Mouse (Mus musculus) forebrain, embryonic 12.5 days (tissue): ENCODE results near the gene Dop1b. TPM values are rescaled to one million over a fixed set of nuclear protein-coding genes. Genes with fewer than 3 reads are reported as not detected.
"Not testable (repeated sequence)": the region's sequence is repeated elsewhere in the genome, so short reads cannot be mapped to it uniquely, and the experiment has no call there.

Experiments
- ATAC-seq: fragments of 200-750 bp; cut with Nextera tagmentation; 2 replicates; pipeline ENCODE4 v1.8.0; 2017; ENCODE audit warnings: moderate TSS enrichment; ENCODE audit not compliant: low FRiP score
- H3K27ac ChIP-seq: fragments of 300-500 bp; sonication (generic); 2 replicates; pipeline ENCODE4 v1.5.1; 2016; ENCODE audit warnings: mild to moderate bottlenecking
- H3K27me3 ChIP-seq: fragments of 300-500 bp; sonication (generic); 2 replicates; pipeline ENCODE4 v1.6.1; 2016; ENCODE audit warnings: mild to moderate bottlenecking
- H3K36me3 ChIP-seq: fragments of 300-500 bp; sonication (generic); replicated peaks from 2 replicates; pipeline ENCODE4 v1.6.1; 2016; ENCODE audit warnings: mild to moderate bottlenecking
- H3K4me1 ChIP-seq: fragments of 300-500 bp; sonication (generic); 2 replicates; pipeline ENCODE4 v1.6.1; 2016
- H3K4me2 ChIP-seq: fragments of 300-500 bp; sonication (generic); 2 replicates; pipeline ENCODE4 v1.6.1; 2016; ENCODE audit warnings: mild to moderate bottlenecking, moderate library complexity
- H3K4me3 ChIP-seq: fragments of 300-500 bp; sonication (generic); replicated peaks from 2 replicates; pipeline ENCODE4 v1.5.1; 2016; ENCODE audit warnings: mild to moderate bottlenecking
- H3K9ac ChIP-seq: fragments of 300-500 bp; sonication (generic); 2 replicates; pipeline ENCODE4 v1.6.1; 2016; ENCODE audit warnings: mild to moderate bottlenecking
- H3K9me3 ChIP-seq: fragments of 300-500 bp; sonication (generic); 2 replicates; pipeline ENCODE4 v1.6.1; 2016
- WGBS: fragments of 180-500 bp; shearing (Covaris S2); methylation state at CpG from one replicate; pipeline ENCODE4 v1.1.7; 2016; 5-methylcytosine and 5-hydroxymethylcytosine counted together
- polyA plus RNA-seq: library from polyadenylated mRNA; unstranded; fragments of >200 nt; fragmentation: Nextera tagmentation; extraction: Ambion mirVana; gene quantifications from 2 replicates; pipeline ENCODE4 v1.2.1, GENCODE M21; 2016

The Dop1b gene
- polyA plus RNA-seq, 1 experiment from 2014 or later, result 19.2 TPM

DNA sequence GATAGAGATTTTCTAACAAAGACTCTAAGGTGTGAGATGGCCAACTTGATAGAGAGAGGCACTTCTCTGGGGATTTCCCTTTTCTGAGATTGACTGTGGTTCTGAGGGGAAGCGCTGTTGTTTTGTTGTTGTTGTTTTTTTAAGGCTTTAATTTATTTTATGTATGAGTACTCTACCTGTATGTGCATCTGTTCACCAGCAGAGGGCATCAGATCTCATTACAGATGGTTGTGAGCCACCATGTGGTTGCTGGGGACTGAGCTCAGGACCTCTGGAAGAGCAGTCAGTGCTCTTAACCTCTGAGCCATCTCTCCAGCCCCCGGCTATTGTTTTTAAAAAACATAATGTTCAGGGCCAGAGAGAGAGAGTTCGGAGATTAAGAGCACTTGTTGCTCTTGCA is 25.9 kb upstream of the Dop1b start:
- ATAC-seq, H3K9ac ChIP-seq, H3K27ac ChIP-seq, H3K4me2 ChIP-seq, H3K9me3 ChIP-seq, H3K4me3 ChIP-seq, H3K36me3 ChIP-seq: not testable (repeated sequence)
- peaks cover 16% of the 10 kb centered on the region for H3K4me1 ChIP-seq
- H3K27me3 ChIP-seq, result peaks cover 50% of the 10 kb centered on the region
- 81% methylated on average over 3 of the region's 3 CpGs for WGBS

DNA sequence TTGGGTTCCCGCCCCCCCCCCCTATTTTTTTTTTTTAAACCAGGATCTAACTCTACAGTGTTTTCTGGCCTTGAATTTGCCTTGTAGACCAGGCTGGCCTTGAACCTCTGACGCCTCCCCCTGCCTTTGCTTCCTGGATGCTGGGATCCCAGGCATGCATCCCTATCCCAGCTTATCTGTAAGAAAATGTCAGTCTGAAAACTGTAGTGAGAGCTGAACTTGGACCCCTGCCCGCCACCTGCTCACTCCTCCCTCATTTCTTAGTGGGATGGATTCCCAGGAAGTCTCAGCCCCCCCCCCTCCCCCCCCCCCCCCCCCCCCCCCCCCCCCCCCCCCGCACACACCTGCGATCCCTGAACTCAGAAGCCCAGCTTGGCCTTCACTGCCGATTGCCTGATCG is 25.3 kb upstream of the Dop1b start:
- Histone ChIP-seq H3K36me3 (no peaks in the 10 kb centered on the region), H3K27ac (no peak overlapping the region), H3K4me2 (no peak overlapping the region), H3K9me3 (no peaks in the 10 kb centered on the region), H3K27me3 (peaks cover 43% of the 10 kb centered on the region), H3K9ac (no peak overlapping the region), H3K4me3 (no peak overlapping the region), H3K4me1 (peaks cover 16% of the 10 kb centered on the region)
- WGBS, result 88% methylated on average over 5 of the region's 7 CpGs
- no peak for ATAC-seq

DNA sequence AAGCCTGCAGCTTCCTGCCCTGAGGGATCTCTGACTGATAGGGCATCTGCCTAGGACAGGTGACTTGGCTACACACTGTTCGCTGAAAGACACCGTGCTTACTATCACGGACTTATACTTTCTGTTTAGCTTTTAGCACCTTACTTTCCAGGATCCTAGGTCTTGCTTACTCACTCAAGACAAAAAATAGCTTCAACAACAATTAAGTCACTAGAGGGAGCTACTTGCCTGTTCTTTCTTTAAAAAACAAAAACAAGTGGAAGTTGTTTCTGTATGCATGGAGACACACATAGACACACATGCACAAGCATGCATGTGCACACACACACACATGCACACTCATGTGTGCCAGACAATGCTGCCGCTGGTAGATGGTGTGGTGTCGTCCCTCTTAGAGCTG is 24.8 kb upstream of the Dop1b start:
- WGBS, result 50% methylated on average over 5 of the region's 5 CpGs
- H3K27ac ChIP-seq, result no peak overlapping the region
- ATAC-seq, result no peak
- no peaks in the 10 kb centered on the region for H3K9me3 ChIP-seq
- no peaks in the 10 kb centered on the region for H3K36me3 ChIP-seq
- H3K9ac ChIP-seq, result no peak overlapping the region
- no peak overlapping the region for H3K4me2 ChIP-seq
- no peak overlapping the region for H3K4me3 ChIP-seq
- H3K27me3 ChIP-seq, result peaks cover 38% of the 10 kb centered on the region
- H3K4me1 ChIP-seq, result peaks cover 16% of the 10 kb centered on the region

DNA sequence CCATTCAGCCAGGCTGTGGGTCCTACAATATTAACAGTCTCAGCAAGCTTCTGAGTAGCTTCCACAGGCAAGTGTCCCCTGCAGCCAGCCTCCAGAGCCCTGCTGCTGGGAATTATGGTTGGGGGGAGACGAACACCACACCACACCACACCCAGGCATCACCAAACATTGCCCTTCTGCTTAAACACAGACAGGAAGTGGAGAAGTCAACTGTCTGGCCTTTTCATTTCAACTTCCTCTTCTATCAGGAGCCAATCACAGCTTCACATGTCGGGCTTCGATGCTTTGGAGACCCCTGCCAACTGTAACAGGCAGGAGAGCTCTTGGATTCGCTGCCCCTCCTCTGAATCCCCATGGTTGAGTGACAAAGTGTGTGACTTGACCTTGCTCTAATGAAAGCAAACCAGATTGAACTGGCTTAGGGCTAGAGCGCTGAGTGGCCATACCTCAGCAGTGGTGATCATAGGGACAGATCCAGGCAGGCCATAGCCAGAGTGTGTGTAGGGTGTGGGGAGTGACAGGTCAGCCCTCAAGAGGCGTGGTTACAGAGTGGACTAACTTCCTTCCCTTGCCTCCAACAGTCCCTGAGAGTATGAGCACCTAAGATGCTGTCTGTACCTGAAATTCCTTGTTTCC is 20.4 kb upstream of the Dop1b start:
- no peak for ATAC-seq
- H3K9me3 ChIP-seq, result no peaks in the 10 kb centered on the region
- no peak overlapping the region for H3K4me3 ChIP-seq
- 82% methylated on average over 6 of the region's 6 CpGs for WGBS
- H3K27me3 ChIP-seq, result no peaks in the 10 kb centered on the region; the same call in 1 of the 2 replicates
- no peaks in the 10 kb centered on the region for H3K4me1 ChIP-seq
- H3K27ac ChIP-seq, result no peak overlapping the region
- H3K4me2 ChIP-seq, result no peak overlapping the region
- H3K36me3 ChIP-seq, result no peaks in the 10 kb centered on the region
- no peak overlapping the region for H3K9ac ChIP-seq

DNA sequence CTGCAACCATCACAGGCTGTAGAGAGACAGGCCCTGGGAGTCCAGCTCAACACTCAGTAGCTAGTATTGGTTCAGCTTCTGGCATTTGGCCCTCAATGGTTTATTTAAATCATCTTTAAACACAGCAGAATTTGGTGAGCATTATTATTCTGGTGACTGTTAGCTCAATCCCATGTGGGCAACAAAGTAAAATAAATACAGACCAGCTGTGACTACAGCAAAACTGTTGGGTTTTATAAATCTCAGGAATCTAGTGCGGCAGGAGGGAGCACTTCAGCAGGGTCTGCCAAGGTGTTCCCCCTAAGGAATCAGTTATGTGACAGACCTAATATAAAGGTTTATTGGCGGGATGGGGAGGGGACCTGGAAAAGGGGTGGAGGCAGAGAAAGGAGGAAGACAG is 19.0 kb upstream of the Dop1b start:
- no peaks in the 10 kb centered on the region for H3K9me3 ChIP-seq
- H3K27me3 ChIP-seq, result no peaks in the 10 kb centered on the region
- H3K4me2 ChIP-seq, result no peak overlapping the region
- no peaks in the 10 kb centered on the region for H3K4me1 ChIP-seq
- no peak overlapping the region for H3K4me3 ChIP-seq
- WGBS, result 74% methylated on average over 2 of the region's 2 CpGs
- H3K27ac ChIP-seq, result no peak overlapping the region
- no peak for ATAC-seq
- no peaks in the 10 kb centered on the region for H3K36me3 ChIP-seq
- H3K9ac ChIP-seq, result no peak overlapping the region

DNA sequence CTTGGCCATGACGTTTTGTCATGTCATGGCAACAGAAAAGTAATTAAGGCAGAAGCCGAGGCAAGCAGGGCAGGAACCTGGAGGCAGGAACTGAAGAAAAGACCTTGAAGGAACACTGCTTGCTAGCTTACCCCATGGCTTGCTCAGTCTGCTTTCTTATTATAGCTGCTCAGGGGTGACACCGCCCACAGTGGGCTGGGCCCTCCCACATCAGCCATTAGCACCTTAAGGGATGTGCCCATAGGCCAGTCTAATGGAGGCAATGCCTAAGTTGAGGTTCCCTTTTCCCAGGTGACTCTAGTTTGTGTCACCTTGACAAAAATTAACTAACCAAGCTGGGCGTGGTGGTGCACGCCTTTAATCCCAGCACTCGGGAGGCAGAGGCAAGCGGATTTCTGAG is 4.6 kb upstream of the Dop1b start:
- no peak overlapping the region for H3K4me3 ChIP-seq
- H3K36me3 ChIP-seq, result no peaks in the 10 kb centered on the region
- no peaks in the 10 kb centered on the region for H3K9me3 ChIP-seq
- H3K4me1 ChIP-seq, result no peaks in the 10 kb centered on the region
- peaks cover 18% of the 10 kb centered on the region for H3K27me3 ChIP-seq
- no peak for ATAC-seq
- 88% methylated on average over 7 of the region's 7 CpGs for WGBS
- no peak overlapping the region for H3K4me2 ChIP-seq
- no peak overlapping the region for H3K9ac ChIP-seq
- H3K27ac ChIP-seq, result no peak overlapping the region

DNA sequence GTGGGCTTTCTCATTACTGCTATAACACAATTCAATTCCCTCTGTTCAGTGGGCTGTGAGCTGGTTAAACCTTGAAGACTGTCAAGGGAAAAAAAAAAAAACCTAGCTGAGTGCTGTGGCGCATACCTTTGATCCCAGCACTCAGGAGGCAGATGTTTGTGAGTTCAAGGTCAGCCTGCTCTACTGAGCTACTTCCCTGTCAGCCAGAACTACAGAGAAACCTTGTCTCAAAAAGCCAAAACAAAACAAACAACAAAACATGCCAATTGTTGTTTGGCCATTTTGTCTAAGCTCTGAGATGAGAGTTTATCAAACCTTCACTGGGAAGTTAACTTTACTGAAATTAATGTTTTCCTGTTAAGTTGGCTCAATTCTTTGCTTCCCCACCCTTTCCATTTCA is 2.5 kb upstream of the Dop1b start:
- Histone ChIP-seq H3K4me3 (no peak overlapping the region), H3K27ac (no peak overlapping the region), H3K36me3 (no peaks in the 10 kb centered on the region), H3K4me1 (peaks cover 12% of the 10 kb centered on the region), H3K27me3 (peaks cover 34% of the 10 kb centered on the region), H3K9ac (no peak overlapping the region), H3K4me2 (no peak overlapping the region), H3K9me3 (no peaks in the 10 kb centered on the region)
- ATAC-seq, result no peak
- 71% methylated on average over 1 of the region's 1 CpGs for WGBS

DNA sequence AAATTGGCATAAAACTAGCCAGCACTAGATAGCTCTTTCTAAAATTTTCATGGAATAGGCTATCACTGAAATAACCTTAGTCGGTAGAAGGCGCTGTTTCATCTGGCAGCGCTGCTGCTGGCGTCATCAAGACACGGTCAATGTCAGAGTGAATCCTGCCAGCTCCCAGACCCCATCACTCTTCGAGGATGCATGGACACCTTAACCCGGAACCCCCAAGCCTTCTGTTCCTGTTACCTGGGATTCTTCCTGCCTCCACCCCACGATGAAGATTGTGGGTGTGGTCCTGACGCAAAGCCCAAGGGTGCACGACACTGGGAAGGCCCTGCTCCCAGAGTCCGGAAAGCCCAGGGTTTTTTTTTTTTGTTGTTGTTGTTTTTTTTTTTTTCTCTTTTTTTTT is 780 bp upstream of the Dop1b start:
- WGBS, result under 1% methylated on average over 11 of the region's 11 CpGs
- H3K9ac ChIP-seq, result no peak overlapping the region

DNA sequence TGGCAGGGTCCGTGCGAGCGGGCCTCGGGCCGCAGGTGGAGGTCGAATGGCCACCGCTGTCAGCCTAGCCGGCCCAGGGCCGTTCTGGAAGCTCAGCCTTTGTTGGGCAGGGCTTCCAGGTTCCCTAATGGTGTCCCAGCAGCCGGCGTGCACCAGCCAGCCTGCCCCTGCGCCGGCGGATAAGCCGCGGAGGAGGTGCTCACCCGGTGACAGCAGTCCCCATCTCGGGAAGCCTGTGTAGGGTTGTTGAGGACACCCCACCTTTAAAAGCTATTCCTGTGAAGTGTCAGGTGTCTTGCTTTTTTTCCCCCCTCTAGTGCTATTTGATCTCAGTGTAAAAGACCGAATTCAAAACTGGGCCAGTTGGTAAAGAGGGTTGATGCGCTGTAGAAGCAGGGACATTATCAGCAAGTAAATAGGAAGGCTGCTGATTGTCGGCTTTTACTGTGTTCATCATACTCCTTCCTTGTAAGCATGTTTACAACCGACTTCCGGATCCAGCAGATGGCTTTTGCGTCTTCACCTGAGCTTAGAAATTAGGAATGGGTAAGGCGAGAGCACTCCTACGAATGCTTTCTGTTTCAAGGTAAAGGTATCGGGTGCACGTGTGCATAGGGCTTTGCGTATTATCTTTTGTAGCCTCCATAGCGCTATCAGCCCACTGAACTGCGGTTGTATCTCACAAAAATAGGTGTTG is 633 bp downstream of the Dop1b start:
- Histone ChIP-seq H3K9me3 (no peaks in the 10 kb centered on the region), H3K27ac (peak overlapping the region; percentile 53; the same call in 1 of the 2 replicates), H3K27me3 (peaks cover 24% of the 10 kb centered on the region), H3K4me3 (peak overlapping the region; percentile 71), H3K4me1 (peaks cover 24% of the 10 kb centered on the region), H3K4me2 (peak overlapping the region; percentile 93), H3K36me3 (no peaks in the 10 kb centered on the region), H3K9ac (peak overlapping the region; percentile 77)
- no peak; the same call in 1 of the 2 replicates for ATAC-seq
- WGBS, result 12% methylated on average over 31 of the region's 31 CpGs

More for the DNA sequence above, 780 bp upstream of the Dop1b start:
- Histone ChIP-seq H3K4me2 (peak overlapping the region; percentile 93), H3K4me1 (peaks cover 18% of the 10 kb centered on the region), H3K9me3 (no peaks in the 10 kb centered on the region), H3K27ac (no peak overlapping the region), H3K4me3 (peak overlapping the region; percentile 71), H3K27me3 (peaks cover 34% of the 10 kb centered on the region), H3K36me3 (no peaks in the 10 kb centered on the region)
- ATAC-seq, result peak; percentile 36

DNA sequence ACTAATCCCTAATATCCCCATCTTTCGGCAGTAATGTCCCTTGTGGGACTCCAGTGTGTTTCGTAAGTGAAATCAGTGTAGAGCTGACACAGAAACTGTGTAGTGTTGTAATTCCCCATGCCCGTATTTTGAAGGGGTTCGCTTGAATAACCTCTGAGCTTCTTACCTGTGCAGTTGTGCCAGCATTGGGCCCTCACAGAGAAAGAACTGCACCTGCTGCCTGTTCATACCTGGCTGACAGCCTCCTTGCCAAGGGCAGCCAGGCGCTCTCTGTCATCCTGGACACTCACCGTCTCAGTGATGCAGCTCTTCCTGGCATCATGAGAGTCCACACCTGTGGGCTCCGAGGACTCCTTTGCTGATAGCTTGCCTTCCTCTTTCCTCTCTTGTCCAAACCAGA is 1.3 kb downstream of the Dop1b start:
- WGBS, result 82% methylated on average over 7 of the region's 7 CpGs
- no peak for ATAC-seq
- peak overlapping the region; percentile 71 for H3K4me3 ChIP-seq
- H3K36me3 ChIP-seq, result no peaks in the 10 kb centered on the region
- H3K4me1 ChIP-seq, result peaks cover 28% of the 10 kb centered on the region
- H3K4me2 ChIP-seq, result peak overlapping the region; percentile 93
- no peak overlapping the region for H3K27ac ChIP-seq
- H3K9me3 ChIP-seq, result no peaks in the 10 kb centered on the region
- peaks cover 21% of the 10 kb centered on the region for H3K27me3 ChIP-seq
- H3K9ac ChIP-seq, result peak overlapping the region; percentile 77; the same call in 1 of the 2 replicates

DNA sequence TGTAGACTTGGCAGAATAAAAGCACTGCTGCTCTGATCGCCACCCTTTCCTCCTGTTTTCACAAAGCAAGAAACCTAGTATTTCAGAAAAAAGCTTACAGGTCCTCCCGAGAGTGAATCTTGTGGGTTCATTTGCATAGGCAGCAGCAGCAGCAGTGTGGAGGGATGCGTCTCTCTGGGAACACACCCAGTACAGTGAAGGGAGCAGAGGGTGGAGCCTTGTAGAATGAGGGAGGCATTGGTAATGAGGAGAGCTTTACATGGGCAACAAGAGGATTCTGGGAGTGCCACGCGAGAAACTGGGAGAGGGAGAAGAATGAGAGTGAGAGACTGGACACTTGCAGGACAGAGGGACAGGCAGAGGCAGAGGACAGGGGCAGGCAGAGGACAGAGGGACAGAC is 2.7 kb downstream of the Dop1b start:
- WGBS, result 28% methylated on average over 5 of the region's 5 CpGs
- peaks cover 28% of the 10 kb centered on the region for H3K4me1 ChIP-seq
- H3K36me3 ChIP-seq, result no peaks in the 10 kb centered on the region
- H3K4me2 ChIP-seq, result 0 out of 2 replicates have a peak overlapping the region, but pooled peaks have one; percentile 13
- H3K27ac ChIP-seq, result no peak overlapping the region
- no peaks in the 10 kb centered on the region for H3K9me3 ChIP-seq
- ATAC-seq, result no peak
- H3K27me3 ChIP-seq, result peaks cover 17% of the 10 kb centered on the region
- 0 out of 2 replicates have a peak overlapping the region, but pooled peaks have one; percentile 17 for H3K9ac ChIP-seq
- H3K4me3 ChIP-seq, result no peak overlapping the region

DNA sequence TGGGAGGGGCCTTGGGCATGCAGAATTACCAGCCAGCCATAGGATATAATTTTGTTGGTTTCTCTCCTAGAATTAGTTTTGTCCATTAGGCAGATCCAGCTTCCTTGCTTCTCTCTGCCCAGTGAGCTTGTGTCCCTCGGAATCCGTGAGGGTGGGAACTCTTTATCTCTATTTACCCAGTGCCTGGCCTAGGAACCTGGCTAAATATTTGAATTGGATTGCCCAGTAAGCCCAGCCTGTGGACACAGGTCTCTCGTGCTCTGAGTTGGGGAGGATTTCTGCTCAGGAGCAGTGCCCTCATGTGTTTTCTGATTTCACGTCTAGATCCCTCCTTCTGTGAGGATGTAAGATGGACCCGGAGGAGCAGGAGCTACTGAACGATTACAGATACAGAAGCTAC is 4.1 kb downstream of the Dop1b start:
- Histone ChIP-seq H3K9me3 (no peaks in the 10 kb centered on the region), H3K27me3 (peaks cover 17% of the 10 kb centered on the region), H3K36me3 (no peaks in the 10 kb centered on the region), H3K4me3 (no peak overlapping the region), H3K4me2 (no peak overlapping the region), H3K9ac (no peak overlapping the region), H3K4me1 (peaks cover 28% of the 10 kb centered on the region), H3K27ac (no peak overlapping the region)
- no peak for ATAC-seq
- 89% methylated on average over 6 of the region's 6 CpGs for WGBS

DNA sequence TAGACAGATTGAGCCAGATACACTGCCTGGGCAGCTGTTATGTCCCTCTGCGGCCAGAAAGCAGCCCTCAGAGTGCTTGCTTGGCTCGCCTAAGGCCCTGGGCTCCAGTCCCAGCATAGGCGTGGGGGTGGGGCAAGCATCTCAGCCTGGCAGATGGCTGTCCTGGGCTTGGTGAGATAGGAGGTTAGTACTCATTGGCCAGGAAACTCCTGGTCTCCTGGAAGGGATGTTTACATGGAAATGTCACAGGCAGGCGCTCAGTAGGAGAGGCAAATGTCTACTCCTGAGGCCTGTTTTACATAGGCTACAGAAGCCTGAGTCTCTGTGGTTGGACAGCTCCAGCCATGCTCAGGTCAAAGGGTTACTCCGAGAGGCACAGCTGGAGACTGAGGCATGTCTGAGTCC is 5.6 kb downstream of the Dop1b start:
- H3K9me3 ChIP-seq, result no peaks in the 10 kb centered on the region
- H3K4me3 ChIP-seq, result no peak overlapping the region
- peaks cover 17% of the 10 kb centered on the region for H3K27me3 ChIP-seq
- peak overlapping the region; percentile 25; the same call in 1 of the 2 replicates for H3K27ac ChIP-seq
- H3K4me1 ChIP-seq, result peaks cover 27% of the 10 kb centered on the region
- H3K36me3 ChIP-seq, result no peaks in the 10 kb centered on the region
- H3K9ac ChIP-seq, result no peak overlapping the region
- 26% methylated on average over 5 of the region's 5 CpGs for WGBS
- no peak overlapping the region for H3K4me2 ChIP-seq
- 0 out of 2 replicates have a peak, but pooled peaks have one; percentile 42 for ATAC-seq
